Mouse (Mus musculus): ENCODE measurements around the gene Intu.
A peak's percentile ranks its signal among the peaks of the same experiment; 100 is the strongest.

The Intu gene

DNA sequence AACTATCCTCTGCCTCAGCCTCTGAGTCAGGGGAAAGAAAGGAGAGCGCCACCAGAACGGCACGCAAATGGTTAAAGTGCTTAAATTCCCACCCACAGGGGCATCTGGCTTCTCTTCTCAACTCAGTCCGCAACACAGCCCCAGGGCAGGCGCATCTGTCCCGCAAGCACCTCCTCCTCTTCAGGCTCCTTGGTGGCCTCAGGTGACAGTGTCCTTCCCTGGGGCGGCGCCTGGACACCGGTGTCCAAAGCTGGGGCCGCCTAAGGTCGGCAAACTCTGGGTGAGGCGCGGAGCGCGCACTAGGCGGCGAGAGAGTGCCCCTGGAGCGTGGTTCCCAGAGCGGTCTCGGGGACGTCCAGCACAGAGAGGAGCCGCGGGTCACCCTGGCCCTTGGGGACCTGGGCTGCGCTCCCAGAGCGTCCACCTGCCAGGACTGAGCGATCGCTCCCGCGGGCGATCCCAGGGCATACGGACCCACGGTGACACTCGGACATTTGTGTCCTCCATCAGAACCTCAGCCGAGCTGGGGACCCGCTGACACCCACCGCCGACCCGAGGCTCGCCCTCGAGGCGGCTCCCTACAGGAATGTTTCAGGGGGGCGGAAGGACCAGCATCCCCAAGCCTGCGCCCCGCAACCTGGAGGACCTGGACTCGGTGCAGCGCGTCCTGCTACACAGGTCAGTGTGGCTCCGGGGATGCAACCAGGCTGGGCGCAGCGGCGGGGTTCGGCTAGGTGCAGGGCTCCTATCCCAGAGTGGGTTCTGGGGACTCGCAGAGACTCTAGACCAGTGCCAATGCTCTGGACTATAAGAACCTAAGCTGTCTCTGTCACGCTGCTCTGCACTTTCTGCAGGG lies at the start of gene Intu:
Intu (plus strand) TSS at position 1 of the 856 bp plus-strand sequence.
- DNase-seq (ENCODE audit: low read depth, low spot score): no peak

DNA sequence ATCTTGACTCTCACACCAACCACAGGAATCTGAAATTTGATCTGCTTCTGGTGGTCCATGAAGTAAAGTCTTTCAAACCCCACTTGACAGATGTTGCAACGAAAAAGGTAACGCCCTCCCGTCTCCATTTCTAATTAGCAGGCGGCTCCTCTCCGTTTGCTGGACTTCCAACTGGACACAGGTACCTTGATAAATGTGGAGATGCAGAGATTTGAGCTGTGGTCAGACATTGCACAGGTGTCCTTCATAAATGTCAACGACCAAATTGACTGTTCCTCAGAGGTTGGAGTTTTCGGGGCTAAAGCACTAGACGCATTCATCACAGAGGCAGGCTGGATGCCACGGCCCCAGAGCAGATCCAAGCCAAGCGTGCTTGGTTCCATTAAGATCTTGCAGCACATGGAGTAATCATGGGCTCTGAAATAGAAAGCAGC lies 47.8 kb upstream of the Intu start:
- no peak for DNase-seq (ENCODE audit: low read depth, low spot score)

DNA sequence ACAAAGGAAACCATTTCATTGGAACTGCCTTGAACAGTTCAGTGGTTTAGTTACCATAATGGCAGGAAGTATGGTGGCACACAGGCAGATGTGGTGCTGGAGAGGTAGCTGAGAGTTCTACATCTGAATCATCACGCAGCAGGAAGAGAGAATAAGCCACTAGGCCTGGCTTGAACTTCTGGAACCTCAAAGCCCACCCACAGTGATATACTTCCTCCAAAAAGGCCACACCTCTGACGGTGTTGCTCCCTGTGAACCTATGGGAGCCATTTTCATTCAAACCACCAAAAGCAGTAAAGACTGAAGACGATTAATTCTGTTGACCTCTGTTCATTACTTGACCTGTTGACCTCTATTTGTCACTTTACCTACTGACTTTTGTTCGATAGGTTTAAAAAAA lies 43.7 kb upstream of the Intu start:
- no peak for DNase-seq (ENCODE audit: low read depth, low spot score)

DNA sequence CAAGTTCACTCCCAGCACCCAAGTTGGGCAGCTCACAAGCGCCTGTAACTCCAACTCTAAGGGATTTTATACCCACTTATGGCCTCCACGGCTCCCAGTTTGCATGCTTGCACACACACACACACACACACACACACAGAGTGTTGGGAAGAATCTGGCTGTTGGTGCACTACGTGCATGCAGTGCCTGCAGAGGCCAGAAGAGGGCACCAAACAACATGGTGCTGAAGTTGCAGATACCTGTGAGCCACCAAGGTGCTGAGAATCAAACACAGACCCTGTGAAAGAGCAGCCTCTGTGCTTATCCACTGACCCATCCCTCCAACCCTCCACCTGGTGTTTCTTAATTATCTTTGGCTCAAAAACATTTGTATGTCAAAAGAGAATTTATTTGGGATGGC lies 39.3 kb upstream of the Intu start:
- no peak for DNase-seq (ENCODE audit: low read depth, low spot score)

DNA sequence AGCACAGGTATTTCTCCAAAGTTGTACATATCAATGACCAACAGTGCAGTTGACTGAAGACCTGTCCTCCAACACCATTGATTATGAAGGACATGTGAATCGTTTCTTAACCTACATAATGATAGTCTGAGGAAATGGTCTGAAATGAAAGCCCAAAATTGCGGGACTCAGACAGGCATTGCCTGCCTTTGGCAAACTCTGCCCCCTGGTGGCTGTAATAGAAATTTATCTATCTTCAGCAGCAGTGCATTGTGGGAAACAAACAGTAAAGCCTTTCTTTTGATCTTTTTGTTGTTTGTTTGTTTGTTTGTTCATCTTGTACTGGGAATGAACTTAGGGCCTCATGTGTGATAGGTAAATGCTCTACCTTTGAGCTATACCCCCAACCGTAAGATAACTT lies 32.2 kb upstream of the Intu start:
- no peak for DNase-seq (ENCODE audit: low read depth, low spot score)

DNA sequence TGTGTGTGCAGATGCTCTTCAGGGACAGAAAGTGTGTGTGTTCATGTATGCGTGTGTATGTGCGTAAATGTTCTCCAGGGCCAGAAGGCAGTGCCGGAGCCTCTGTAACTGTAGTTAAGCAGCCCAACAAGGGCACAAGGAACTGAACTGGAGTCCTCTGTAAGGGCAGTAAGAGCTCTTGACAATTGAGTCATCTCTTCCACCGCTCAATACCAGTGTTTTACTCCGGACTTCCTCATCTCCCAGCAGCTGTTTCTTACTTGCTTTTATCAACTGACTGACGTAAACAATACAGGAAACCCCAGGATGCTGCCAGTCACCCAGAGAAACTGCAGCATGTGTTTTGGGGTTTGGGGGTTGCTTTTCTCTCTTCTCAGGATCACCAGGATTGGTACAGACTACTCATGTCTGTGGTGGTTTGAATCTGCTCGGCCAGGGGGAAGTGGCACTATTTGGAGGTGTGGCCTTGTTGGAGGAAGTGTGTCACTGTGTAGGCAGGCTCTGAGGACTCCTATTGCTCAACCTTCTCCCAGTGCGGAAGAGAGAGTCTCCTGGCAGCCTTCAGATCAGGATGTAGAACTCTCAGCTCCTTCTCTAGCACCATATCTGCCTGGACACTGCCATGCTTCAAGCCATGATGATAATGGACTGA lies 30.8 kb upstream of the Intu start:
- no peak for DNase-seq (ENCODE audit: low read depth, low spot score)

DNA sequence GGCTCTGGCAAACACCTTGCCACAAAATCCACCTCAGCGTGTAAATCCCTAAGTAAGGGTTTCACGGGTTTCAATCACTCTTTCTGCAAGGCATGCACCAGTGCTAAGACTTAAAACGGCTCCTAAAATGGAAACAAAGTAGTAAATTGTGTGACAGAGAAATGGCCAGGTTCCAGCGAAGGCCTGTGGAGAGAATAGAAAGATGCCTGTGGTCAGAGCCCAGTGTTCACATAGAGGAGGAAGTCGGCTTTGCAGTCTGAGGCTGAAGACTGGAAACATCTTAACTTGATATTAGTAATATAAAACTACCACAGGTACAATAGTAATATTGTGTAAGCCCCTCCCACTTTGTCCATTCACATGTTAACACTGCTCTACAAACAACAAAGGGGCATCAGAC lies 26.7 kb upstream of the Intu start:
- DNase-seq (ENCODE audit: low read depth, low spot score): no peak

DNA sequence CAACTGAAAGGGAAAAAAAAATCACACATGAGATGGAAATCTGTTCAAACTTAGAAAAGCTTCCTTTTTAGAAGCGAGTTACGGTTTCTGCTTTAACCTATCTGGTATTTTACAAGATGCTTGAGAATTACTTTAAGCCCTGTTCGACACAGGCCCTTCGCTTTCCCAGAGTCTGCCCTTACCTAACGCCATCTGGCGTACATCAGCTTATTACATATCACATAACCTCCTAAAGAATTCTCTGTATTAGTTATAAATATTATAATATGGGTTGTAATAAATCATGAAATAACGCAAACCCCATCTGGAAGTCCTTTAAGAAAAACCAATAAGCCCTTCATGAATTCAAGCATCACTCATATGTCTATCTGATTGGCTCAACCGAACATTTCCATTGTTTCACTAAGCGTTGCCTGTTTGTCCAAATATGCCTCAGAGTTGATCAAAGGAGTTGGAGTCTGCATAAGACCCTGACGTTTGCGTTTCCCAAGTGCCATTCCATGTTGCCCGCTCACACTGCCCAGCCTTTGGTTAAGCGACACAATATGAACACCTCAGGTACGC lies 25.6 kb upstream of the Intu start:
- no peak for DNase-seq (ENCODE audit: low read depth, low spot score)

DNA sequence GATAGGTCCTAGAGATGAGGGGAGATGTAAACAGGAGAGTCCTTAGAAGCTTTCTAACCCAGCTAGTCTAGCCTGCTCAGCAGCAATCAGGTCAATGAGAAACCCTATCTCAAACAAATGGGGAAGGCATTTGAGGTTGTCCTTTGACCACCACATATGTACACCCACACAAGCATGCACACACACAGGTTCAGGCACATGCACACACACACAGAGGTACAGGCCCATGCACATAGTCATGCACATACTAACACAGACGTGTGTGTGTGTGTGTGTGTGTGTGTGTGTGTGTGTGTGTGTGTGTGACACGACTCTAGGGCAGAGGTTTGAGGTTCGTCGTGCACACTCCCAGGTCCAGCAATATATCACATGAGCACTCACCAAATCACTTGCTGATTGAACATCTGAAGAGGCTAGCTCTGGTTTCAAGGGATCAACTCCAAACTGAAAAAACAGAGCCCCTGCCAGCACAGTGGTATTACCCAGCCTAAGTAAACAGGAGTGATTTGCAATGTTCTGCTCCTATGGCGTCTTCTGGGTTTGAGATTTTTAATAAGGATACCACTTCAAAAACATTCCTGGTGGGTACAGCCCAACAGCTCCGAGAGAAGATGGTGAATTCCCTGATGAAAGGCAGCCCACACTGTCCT lies 22.0 kb upstream of the Intu start:
- no peak for DNase-seq (ENCODE audit: low read depth, low spot score)

DNA sequence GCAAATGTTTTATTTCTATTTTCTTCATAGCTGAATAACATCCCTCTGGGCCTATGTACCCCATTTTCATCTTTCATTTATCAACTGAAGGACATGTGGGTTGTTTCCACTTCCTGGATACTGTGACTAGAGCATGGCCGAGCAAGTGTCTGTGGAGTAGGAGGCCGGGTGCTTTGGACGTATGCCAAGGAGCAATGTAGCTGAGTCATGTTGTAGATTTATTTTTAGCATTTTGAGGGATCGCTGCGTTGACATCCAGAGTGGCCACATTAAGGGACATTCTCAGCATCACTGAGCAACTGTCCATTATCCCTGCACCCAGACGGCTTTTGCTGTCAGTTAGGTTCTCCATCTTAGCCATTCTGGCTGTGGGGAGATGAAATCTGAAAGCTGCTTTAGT lies 20.5 kb upstream of the Intu start:
- no peak for DNase-seq (ENCODE audit: low read depth, low spot score)

DNA sequence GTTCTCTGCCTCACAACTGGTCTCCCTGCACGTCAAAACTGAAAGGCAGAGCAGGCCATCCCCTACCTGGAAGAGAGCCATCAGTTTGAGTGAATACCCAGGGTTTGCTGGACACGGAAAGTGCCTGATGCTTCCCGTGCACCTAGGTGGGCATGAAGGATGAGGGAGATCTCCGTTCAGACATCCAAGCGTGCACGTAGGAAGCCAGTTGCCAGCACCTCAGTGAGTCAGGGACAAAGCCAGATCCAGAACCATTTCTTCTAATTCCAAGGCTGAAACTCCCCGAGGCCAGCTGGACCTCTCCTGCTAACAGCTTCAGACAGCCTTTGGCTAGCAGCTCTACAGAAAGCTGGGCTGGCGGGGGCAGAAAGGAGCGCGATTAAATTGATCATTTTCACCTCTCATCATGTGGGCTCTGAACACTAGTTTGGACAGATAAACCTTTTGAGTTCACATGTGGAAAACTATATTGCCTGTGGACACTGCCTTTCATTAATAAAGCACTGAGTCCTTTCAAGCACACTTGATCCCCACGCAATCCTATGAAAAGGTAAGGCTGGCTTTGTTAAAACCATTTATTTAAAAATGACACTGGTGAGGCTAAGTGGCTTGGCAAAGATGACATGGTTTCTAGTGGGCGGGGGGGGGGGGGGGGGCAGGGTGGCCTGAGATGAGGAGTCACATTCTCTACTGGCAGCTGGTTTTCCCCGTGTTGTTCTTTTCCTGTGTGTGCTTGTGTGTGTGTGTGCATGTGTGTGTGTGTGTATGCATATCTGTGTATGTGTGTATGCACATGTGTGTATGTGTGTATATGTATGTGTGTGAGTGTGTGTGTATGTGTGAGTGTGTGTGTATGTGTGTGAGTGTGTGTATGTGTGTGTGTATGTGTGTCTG lies 17.9 kb upstream of the Intu start:
- no peak for DNase-seq (ENCODE audit: low read depth, low spot score)

DNA sequence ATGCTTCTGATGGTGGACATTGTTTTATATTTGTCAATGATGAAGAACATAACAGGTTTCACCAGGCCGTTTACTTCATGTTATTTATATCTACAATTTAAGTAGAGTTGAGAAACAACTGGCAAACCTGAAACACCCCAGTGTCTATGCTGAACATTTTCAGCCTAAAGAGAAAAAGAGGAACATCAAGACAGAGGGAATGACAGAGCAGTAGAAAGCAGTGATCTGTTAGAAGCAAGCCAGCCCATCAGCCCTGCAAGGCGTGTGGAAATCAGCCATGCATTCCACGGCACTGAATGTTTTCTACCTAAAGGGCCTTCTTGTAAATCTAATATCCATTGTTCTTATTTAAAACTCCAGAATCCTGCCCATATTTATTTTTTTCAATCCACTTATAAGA lies 12.8 kb upstream of the Intu start:
- DNase-seq (ENCODE audit: low read depth, low spot score): no peak

DNA sequence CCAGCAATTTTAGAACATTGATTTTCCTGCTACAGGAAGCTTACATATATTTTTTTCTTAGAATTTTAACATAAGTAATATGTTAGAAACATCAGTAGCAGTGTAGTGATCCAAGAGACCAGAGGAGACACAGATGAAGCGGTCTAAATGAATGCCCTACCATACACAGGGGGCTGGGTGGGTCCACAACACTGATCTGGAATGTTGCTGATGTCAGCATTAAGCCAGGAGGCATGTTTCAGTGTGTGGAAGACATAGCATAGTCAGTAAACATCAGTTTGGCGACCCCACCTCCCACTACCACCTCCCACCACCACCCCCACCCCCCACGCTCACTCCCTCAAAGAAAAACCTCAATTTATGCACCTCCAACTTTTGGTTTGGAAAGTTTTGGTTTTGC lies 11.5 kb upstream of the Intu start:
- no peak for DNase-seq (ENCODE audit: low read depth, low spot score)

DNA sequence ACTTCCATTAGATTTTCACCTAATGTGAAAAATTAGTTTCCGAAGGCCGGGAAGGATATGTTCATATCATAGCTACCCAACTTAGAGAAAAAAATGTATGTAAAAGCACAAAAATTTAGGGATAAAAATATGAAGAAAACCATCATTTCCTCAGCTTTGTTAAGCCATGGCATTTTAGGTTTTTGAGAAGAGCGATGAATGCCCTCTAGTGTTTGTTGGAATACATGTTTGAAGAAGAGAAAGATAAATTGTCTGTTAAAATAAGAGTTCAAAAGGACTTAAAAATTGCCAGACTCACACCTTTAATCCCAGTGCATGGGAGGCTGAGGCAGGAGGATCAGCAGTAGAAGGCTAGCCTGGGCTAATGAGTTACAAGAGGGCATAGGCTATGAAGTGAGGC lies 10.5 kb upstream of the Intu start:
- no peak for DNase-seq (ENCODE audit: low read depth, low spot score)

DNA sequence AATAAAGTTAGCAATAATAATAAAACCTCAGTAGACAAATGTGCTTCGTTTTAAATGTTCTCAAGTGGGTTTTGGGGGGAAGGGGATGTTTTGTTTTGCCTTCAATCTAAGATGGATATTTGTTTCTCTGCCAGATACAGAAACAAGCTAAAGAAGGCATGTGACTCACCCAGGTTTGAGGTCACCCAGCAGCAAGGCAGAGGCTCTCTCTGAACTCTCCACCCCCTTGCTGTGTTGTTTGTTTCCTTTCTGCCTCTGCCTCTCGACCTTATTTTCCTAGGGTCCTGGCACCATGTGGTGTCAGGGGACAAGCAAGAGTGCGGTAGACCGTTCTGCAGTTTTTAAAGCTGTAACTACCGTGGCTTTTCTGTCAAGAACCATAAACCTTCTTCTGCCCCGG lies 8.6 kb upstream of the Intu start:
- no peak for DNase-seq (ENCODE audit: low read depth, low spot score)

DNA sequence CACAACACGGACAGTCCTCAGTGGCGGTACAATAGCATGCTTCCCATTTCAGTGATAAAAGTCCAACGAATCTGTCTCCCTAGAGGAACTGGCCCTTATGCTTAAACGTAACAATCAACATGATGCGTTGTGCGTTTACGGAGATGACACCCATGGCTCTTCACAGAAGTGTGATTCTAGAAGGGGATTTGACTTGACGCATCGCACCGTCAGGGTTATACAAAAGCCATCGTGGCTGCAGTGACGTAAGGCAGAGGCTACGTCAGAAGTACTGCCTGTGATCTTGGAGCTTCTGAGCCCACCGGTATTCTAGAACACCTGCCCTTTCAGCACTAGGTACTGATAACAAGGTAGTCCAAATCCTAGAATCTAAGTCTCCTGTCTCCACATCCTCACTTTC lies 8.2 kb upstream of the Intu start:
- no peak for DNase-seq (ENCODE audit: low read depth, low spot score)

DNA sequence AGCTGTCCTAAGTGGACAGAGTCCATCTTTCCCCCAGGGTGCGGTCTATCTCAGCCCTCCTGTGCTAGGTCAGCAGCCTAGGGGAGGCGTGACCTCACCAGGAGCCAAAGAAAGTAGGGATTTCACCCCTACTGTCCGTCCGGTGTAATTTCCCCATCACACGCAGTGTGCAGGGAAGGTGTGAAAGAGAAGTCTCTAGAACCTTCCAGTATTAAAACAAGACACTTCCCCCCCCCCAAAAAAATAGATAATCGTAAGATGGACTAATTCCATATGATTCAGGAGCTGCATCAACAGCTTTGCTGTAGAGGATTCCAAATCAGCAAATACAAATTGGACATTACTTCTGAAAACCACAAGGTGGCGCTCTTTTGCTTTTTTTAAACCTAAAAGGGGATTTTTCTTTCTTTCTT lies 7.7 kb upstream of the Intu start:
- peak; percentile 15 for DNase-seq (ENCODE audit: low read depth, low spot score)

DNA sequence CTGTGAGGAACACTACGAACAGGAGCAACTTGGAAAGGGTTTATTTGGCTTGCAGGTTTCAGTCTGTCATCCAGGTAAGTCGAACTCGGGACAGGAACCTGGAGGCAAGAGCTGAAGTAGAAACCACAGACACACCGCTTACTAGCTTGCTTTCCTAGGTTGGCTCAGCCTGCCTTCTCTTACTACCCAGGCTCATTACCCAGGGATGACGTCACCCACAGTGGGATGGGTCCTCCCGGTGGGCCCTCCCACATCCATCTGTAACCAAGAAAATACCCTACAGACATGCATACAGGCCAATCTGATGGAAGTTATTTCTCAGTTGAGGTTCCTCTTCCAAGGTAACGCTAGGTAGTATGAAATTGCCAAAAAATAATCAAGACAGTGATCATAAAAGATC lies 6.2 kb upstream of the Intu start:
- no peak for DNase-seq (ENCODE audit: low read depth, low spot score)

DNA sequence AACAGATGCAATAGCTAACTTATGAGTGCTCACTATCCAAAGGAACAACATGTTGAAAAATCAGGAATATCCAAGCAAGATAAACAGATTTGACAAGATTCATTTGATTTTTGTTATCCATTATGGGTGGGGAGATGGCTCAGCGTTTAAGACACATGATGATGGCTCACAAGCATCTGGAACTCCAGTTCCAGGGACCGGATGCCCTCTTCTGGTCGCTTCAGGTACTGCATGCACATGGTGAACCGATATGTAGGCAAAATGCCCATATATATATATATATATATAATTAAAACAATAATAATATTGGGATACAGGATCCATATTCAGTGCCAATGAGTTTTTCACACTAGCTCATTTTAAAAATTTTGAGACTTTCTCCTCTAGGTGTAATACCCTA lies 5.7 kb upstream of the Intu start:
- peak; percentile 44 for DNase-seq (ENCODE audit: low read depth, low spot score)

DNA sequence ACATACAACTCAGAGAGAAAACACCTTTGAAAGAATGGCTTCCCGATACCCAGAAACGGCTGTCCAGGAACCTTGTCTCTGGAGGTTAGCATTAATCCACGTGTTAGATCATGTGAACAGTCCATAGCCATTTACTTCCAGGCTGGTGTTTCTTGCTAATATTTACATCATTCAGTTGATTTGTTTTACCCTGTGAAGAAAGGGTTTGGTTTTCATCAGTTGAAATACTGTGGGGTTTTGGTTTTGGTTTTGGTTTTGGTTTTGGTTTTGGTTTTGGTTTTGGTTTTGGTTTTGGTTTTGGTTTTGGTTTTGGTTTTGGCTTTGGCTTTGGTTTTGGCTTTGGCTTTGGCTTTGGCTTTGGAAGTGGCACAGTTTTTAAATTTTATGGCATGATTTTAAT lies 5.0 kb upstream of the Intu start:
- DNase-seq (ENCODE audit: low read depth, low spot score): no peak

DNA sequence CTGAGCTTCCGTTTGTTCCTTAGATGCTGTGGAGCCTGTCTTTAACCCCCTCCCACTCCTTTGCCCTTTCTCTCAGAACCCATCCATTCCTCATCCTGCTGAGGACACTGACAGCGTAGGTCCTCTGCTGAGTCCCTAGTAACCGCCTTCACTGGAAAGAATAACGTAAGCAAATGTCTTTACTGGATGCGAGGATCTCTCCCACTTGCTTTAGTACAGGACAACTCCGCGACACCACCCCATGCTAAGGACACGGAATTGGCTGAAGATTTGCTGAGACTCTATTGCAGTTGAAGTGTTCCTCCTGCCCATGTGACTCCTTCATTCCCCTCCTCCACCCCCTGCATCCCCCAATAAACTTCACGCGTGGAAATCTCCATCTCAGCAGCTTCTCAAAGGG lies 3.9 kb upstream of the Intu start:
- DNase-seq (ENCODE audit: low read depth, low spot score): no peak
